Comparison of ENCODE assay signal across 9 mouse cellular contexts in the genomic region with DNA sequence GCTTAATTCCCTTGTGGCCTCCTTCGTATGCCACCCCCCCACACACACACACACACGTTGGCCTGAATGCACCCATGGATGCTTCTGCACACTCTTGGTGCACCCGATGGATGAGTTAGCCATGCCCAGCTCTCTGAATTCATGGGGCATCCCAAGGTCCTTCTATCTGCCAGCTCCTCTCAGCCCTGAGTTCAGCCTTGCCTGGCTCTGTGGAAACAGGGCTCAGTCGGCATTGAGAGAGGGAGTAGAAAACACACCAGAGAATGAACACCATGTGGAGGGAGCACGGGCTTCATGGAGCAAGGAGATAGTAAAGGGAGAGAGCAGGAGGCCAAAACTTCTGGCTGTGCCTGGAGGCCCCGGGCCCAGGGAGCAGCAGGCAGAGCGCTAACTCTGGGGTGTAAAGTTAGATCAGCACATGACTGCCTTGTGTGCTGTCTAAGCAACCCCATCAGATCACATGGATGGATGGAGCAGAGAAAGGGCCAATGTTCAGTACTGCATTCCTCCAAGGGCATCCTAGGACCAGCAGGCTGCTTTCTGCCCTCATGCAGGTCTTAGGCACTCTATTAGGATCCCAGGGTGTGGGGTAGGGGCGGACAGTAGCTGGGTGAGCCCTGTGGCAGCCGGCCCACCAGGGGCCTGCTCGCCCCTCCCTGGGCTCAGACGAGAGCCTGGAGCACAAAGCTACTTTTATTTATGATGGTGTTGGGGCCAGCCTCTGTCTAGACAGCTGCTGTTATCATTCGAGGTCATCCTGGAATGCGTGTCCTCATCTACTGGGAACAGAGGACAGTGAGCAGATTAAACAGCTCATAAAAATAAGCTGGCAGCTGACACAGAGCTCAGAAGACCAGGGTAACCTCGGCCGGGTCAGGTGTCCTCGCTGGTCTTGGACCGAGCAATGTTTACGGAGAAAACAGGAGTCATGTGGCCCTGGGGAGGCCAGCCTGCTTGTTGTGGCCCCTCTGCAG.
DNase-seq lines count a peak whose midpoint lies in the region; ATAC-seq lines count a peak whose summit lies in the region.
"Had no signal": no experiment of that assay in that cellular context is flagged by ENCODE, and none has a peak within 500 bp of the region (broad histone marks: within the 10 kb centered on the region; RNA-seq: fewer than 3 reads in every experiment).

No protein-coding gene starts in this region.

- peaks cover 48% of the 10 kb centered on the region for H3K4me1 ChIP-seq in kidney, embryonic 14.5 days (ENCODE audit: control insufficient read depth, insufficient read depth, low read length)

- peak; percentile 89 for DNase-seq in ovary, adult 18-20 months (ENCODE audit: low spot score)
- no peak for DNase-seq in ovary, postnatal 14 days (ENCODE audit: low spot score)
- peak; percentile 74 for DNase-seq in gastrocnemius, postnatal 25 days
- DNase-seq in retina, postnatal 7 days (ENCODE audit: low read depth, low spot score), result peak; percentile 30
- DNase-seq in spleen, postnatal 36 days (ENCODE audit: low spot score in 2 of 2), result no peak
- no peak for DNase-seq in spleen, postnatal 4 days (ENCODE audit: low spot score in 2 of 2)

- H3K9me3 ChIP-seq in kidney, embryonic 14.5 days (ENCODE audit: control insufficient read depth, low read length), result no peaks in the 10 kb centered on the region

- ATAC-seq in kidney, embryonic 14.5 days (ENCODE audit: low FRiP score, low TSS enrichment), result peak; percentile 10; the same call in 1 of the 2 replicates
- ATAC-seq: inflammation-experienced regulatory T-cells, adult 6 months had no signal

- H3K27ac ChIP-seq in kidney, embryonic 14.5 days (ENCODE audit: low read depth, low read length), result peak overlapping the region; percentile 12; the same call in 1 of the 2 replicates

- H3K4me2 ChIP-seq in kidney, embryonic 14.5 days (replicated peaks; ENCODE audit: low read depth, low read length), result no peak overlapping the region

- H3K9ac ChIP-seq in kidney, embryonic 14.5 days (ENCODE audit: low read depth, low read length), result no peak overlapping the region

- whole genome bisulfite sequencing in kidney, embryonic 14.5 days, result 36% methylated on average over 18 of the region's 18 CpGs

- no peaks in the 10 kb centered on the region for H3K27me3 ChIP-seq in kidney, embryonic 14.5 days (ENCODE audit: control insufficient read depth, insufficient read depth, low read length)

- H3K36me3 ChIP-seq in kidney, embryonic 14.5 days (ENCODE audit: control insufficient read depth, insufficient read depth, low read length), result no peaks in the 10 kb centered on the region

- H3K4me3 ChIP-seq in kidney, embryonic 14.5 days (ENCODE audit: low read length), result no peak overlapping the region
- H3K4me3 ChIP-seq: erythroblast, embryonic 14.5 days had no signal

Comparison
In these comparisons a context has a peak if more than half of its experiments do, and no peak if none do; other contexts are left out.
1. DNase-seq: peak in ovary, adult 18-20 months (single experiment), gastrocnemius, postnatal 25 days (single experiment) and retina, postnatal 7 days (single experiment); none in ovary, postnatal 14 days (single experiment), spleen, postnatal 36 days (0 of 2) and spleen, postnatal 4 days (0 of 2).